Mouse (Mus musculus): Measurements from ENCODE around the gene Lrrc3b. TPM values are rescaled to one million over a fixed set of nuclear protein-coding genes. Genes with fewer than 3 reads are reported as not detected.
A peak's percentile ranks its signal among the peaks of the same experiment; 100 is the strongest.

Lrrc3b gene
- total RNA-seq, 2 experiments from 2014 or later: 2.1 to 2.4 TPM

GRCm38 (mm10) chr14:15355512-15355911 lies 83.3 kb downstream of the Lrrc3b start:
- DNase-seq: peak; percentile 76
- intact Hi-C loops (cut with DNase I; ENCODE audit: low total_unique reads): loop anchor here (5.0 kb wide), 1 partner anchor 527 kb away; no protein-coding TSS in a partner anchor

GRCm38 (mm10) chr14:15354299-15354698 lies 84.5 kb downstream of the Lrrc3b start:
- DNase-seq: no peak
- intact Hi-C loops (cut with DNase I; ENCODE audit: low total_unique reads): no loop called here

GRCm38 (mm10) chr14:15333130-15333529 lies 105.7 kb downstream of the Lrrc3b start:
- DNase-seq: no peak
- intact Hi-C loops (cut with DNase I; ENCODE audit: low total_unique reads): no loop called here

GRCm38 (mm10) chr14:15331370-15331769 lies 107.4 kb downstream of the Lrrc3b start:
- intact Hi-C loops (cut with DNase I; ENCODE audit: low total_unique reads): no loop called here
- DNase-seq: no peak

- intact Hi-C loops (cut with DNase I; ENCODE audit: low total_unique reads): no loop called here
These were observed 108.6 kb downstream of the Lrrc3b start for GRCm38 (mm10) chr14:15330155-15330554.

GRCm38 (mm10) chr14:15325872-15326271 lies 112.9 kb downstream of the Lrrc3b start:
- intact Hi-C loops (cut with DNase I; ENCODE audit: low total_unique reads): no loop called here

More at GRCm38 (mm10) chr14:15330155-15330554, 108.6 kb downstream of the Lrrc3b start:
- no peak for DNase-seq

GRCm38 (mm10) chr14:15322441-15323123 lies 116.2 kb downstream of the Lrrc3b start:
- no peak for DNase-seq
- intact Hi-C loops (cut with DNase I; ENCODE audit: low total_unique reads): no loop called here

More at GRCm38 (mm10) chr14:15325872-15326271, 112.9 kb downstream of the Lrrc3b start:
- no peak for DNase-seq

GRCm38 (mm10) chr14:15319399-15319915 lies 119.3 kb downstream of the Lrrc3b start:
- intact Hi-C loops (cut with DNase I; ENCODE audit: low total_unique reads): no loop called here
- DNase-seq: no peak

GRCm38 (mm10) chr14:15308576-15308975 lies 130.2 kb downstream of the Lrrc3b start:
- intact Hi-C loops (cut with DNase I; ENCODE audit: low total_unique reads): no loop called here
- no peak for DNase-seq
